Mouse (Mus musculus) intestine, embryonic 16.5 days (tissue): ENCODE results near the gene Tnfrsf13c. TPM values are rescaled to one million over a fixed set of nuclear protein-coding genes. Genes with fewer than 3 reads are reported as not detected.
A peak's percentile ranks its signal among the peaks of the same experiment; 100 is the strongest.

ENCODE experiments used
- ATAC-seq: fragments of 200-750 bp; cut with Nextera tagmentation; 2 replicates; pipeline ENCODE4 v1.8.0; 2017; ENCODE audit warnings: moderate TSS enrichment, moderate library complexity
- H3K27ac ChIP-seq: fragments of 300-500 bp; sonication (generic); 2 replicates; pipeline ENCODE4 v1.5.1; 2014; ENCODE audit warnings: mild to moderate bottlenecking, low read length
- H3K27me3 ChIP-seq: fragments of 300-500 bp; sonication (generic); replicated peaks from 2 replicates; pipeline ENCODE4 v1.6.1; 2014; ENCODE audit warnings: low read length, control low read depth, mixed read lengths; ENCODE audit not compliant: control insufficient read depth, insufficient read depth
- H3K36me3 ChIP-seq: fragments of 300-500 bp; sonication (generic); 2 replicates; pipeline ENCODE4 v1.6.1; 2014; ENCODE audit warnings: low read length, control low read depth; ENCODE audit not compliant: control insufficient read depth, insufficient read depth
- H3K4me1 ChIP-seq: fragments of 300-500 bp; sonication (generic); 2 replicates; pipeline ENCODE4 v1.6.1; 2014; ENCODE audit warnings: low read length, control low read depth, mixed read lengths; ENCODE audit not compliant: control insufficient read depth, insufficient read depth
- H3K4me2 ChIP-seq: fragments of 300-500 bp; sonication (generic); 2 replicates; pipeline ENCODE4 v1.6.1; 2014; ENCODE audit warnings: low read depth, low read length, control low read depth
- H3K4me3 ChIP-seq: fragments of 300-500 bp; sonication (generic); 2 replicates; pipeline ENCODE4 v1.5.1; 2014; ENCODE audit warnings: mild to moderate bottlenecking, low read length
- H3K9ac ChIP-seq: fragments of 300-500 bp; sonication (generic); 2 replicates; pipeline ENCODE4 v1.6.1; 2014; ENCODE audit warnings: low read depth, low read length
- H3K9me3 ChIP-seq: fragments of 300-500 bp; sonication (generic); 2 replicates; pipeline ENCODE4 v1.6.1; 2016; ENCODE audit warnings: low read length, control low read depth; ENCODE audit not compliant: control insufficient read depth
- WGBS: fragments of 180-500 bp; shearing (Covaris S2); extraction: QIAGEN DNeasy Blood & Tissue Kit; methylation state at CpG from one replicate; pipeline ENCODE4 v1.1.7; 2014; 5-methylcytosine and 5-hydroxymethylcytosine counted together
- polyA plus RNA-seq: library from polyadenylated mRNA; unstranded; fragments of >200 nt; fragmentation: Nextera tagmentation; extraction: Ambion mirVana; gene quantifications from 2 replicates; pipeline ENCODE4 v1.2.1, GENCODE M21; 2015

Tnfrsf13c gene
- polyA plus RNA-seq, 1 experiment from 2014 or later: 0.11 TPM

DNA sequence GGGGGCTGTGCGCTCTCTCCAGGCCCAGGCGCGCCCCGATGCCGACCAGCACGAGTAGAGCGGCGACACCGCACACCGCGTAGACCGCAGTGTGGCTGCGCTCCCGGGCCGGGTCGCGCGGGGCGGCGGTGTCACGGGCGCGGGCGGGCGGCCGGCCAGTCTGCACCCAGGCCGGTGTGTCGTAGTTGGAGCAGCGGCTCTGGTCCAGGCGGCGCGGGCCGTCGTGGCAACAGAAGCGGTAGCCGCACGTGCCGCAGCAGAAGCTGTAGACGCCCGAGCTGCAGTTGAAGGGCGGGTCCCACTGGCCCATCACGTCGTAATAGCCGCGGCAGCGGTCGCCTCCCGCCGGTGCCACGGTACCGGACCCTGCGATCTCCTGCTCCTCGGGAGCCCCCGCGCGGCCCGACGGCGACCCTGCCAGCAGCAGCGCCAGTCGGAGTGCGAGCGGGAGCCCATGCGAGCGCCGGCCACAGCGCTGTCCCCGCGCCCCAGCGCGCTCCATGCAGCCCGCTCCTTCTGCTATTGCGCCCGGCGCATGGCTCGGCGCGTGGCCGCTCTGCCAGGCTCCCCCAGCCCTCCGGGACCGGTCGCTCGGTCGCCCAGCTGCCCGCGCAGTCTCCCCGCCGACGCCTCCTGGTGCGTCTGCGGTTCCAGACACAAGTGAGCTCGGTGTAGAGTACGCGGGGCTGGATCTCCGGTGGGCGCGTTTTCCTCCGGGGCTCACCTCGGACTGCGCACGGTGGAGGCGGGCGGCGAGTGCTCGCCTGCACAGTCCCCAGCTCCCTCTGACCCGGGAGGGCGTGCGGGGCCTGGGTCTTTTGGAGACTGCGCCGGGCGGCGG, 12.0 kb downstream of the Tnfrsf13c start:
- peak; percentile 49 for ATAC-seq
- Histone ChIP-seq H3K9me3 (no peaks in the 10 kb centered on the region), H3K27me3 (peaks cover 85% of the 10 kb centered on the region), H3K9ac (peak overlapping the region; percentile 48), H3K4me1 (peaks cover 12% of the 10 kb centered on the region), H3K36me3 (no peaks in the 10 kb centered on the region), H3K4me3 (peak overlapping the region; percentile 49), H3K4me2 (peak overlapping the region; percentile 90), H3K27ac (no peak overlapping the region)
- under 1% methylated on average over 100 of the region's 112 CpGs for WGBS

DNA sequence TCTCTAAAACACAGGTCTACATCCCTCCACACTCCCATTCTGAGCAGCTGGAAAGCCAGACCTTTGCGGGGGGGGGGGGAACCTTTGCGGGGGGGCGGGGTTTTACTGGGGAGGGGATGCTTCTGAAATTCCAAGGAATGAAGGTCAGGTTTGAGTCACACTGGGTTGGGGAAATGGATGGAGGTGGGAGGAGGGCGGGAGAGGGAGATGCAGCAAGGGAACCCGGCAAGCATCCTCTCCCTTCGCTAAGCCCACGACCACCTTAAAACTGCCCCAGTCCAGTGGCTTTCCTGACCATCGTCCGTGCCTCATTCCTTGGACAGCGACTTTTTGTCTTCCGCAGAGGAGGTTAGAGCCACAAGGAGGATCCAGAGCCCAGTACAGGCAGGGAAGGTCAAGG, 12.9 kb downstream of the Tnfrsf13c start:
- peaks cover 86% of the 10 kb centered on the region for H3K27me3 ChIP-seq
- 2% methylated on average over 10 of the region's 11 CpGs for WGBS
- no peaks in the 10 kb centered on the region for H3K9me3 ChIP-seq
- H3K9ac ChIP-seq: no peak overlapping the region
- H3K4me1 ChIP-seq: peaks cover 16% of the 10 kb centered on the region
- no peak for ATAC-seq
- no peak overlapping the region for H3K27ac ChIP-seq
- H3K36me3 ChIP-seq: no peaks in the 10 kb centered on the region
- no peak overlapping the region for H3K4me2 ChIP-seq
- H3K4me3 ChIP-seq: no peak overlapping the region

DNA sequence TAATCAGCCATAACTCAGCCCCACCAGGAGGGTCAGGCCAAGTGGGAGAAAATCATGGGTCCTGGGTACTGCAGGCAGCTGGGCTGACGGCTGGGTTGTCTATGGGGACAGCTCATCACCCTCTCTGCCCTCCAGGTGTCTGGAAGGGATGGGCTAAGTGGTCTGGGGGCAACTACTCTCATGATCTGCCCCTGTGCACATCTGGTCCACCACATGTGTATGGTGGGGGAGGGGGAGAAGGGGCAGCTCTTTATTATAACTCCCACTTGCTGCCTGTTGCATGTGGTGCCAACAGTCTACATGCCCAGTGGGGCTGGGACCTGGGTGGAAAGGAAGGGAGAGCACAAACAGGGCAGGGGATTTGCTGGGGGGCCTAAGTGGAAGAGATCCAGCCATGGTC, 13.4 kb downstream of the Tnfrsf13c start:
- no peak overlapping the region for H3K9ac ChIP-seq
- H3K36me3 ChIP-seq: 0 out of 2 replicates have a peak, but pooled peaks cover 3% of the 10 kb centered on the region
- no peaks in the 10 kb centered on the region for H3K9me3 ChIP-seq
- no peak overlapping the region for H3K27ac ChIP-seq
- no peak for ATAC-seq
- H3K4me3 ChIP-seq: no peak overlapping the region
- WGBS: 44% methylated on average over 1 of the region's 1 CpGs
- no peak overlapping the region for H3K4me2 ChIP-seq
- peaks cover 21% of the 10 kb centered on the region for H3K4me1 ChIP-seq
- H3K27me3 ChIP-seq: peaks cover 84% of the 10 kb centered on the region

DNA sequence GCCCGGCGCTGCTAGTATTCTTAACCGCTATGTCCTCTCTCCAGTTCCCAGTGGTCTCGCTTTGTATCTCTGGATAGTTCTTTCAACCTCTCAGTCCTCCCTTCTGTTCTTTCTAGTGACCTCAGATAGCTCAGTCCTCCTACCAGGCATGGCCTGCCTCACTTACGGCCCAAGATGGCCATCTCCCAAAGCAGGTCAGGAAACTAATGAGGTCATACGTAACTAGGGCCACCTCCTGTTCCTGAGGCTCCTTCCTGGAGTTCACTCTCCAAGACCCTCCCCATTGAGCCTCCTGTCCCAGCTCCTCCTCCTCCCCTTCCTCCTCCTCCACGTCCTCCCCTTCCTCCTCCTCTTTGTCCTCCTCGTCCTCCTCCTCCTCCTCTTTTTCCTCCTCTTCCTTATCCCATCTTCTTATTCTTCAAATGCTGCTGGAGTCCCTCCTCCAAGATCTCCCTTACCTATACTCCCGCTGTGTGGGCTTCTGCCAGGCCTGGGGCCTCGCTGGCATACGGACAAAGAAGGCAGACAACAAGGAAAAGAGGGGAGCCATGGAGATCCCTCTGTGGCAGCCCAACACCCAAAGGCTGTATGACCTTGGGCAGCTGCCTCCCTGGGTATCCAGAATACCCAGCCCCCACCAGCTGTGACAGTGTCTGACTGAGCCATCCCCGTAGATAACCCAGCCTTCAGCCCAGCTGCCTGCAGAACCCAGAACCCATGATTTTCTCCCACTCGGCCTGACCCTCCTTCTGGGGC, 14.7 kb downstream of the Tnfrsf13c start:
- Histone ChIP-seq H3K9ac (no peak overlapping the region), H3K4me2 (no peak overlapping the region), H3K27ac (no peak overlapping the region), H3K36me3 (0 out of 2 replicates have a peak, but pooled peaks cover 3% of the 10 kb centered on the region), H3K27me3 (peaks cover 75% of the 10 kb centered on the region), H3K4me3 (no peak overlapping the region), H3K9me3 (no peaks in the 10 kb centered on the region), H3K4me1 (peaks cover 21% of the 10 kb centered on the region)
- WGBS: 81% methylated on average over 13 of the region's 13 CpGs
- ATAC-seq: no peak

DNA sequence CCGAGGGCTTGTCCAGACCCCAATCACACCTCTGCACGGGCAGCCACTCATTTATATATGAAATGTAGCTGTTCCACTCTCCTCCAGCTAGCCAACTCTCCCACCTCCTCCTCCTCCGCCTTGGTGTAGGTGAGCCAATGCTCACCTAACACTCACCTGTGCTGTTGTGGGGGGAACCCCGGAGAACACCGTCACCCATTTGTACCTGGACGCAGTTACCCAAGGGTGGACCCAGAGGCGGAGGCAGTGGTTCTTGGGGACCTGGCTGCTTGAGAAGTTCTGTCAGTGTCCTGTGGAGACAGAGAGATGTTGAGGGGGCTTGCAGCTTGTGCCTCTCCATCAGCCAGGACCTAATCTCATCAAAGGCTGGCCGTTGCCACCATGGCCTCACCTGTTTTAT, 15.9 kb downstream of the Tnfrsf13c start:
- Histone ChIP-seq H3K4me1 (peaks cover 21% of the 10 kb centered on the region), H3K4me3 (no peak overlapping the region), H3K27ac (no peak overlapping the region), H3K27me3 (peaks cover 68% of the 10 kb centered on the region), H3K4me2 (no peak overlapping the region), H3K36me3 (0 out of 2 replicates have a peak, but pooled peaks cover 7% of the 10 kb centered on the region), H3K9ac (no peak overlapping the region), H3K9me3 (no peaks in the 10 kb centered on the region)
- no peak for ATAC-seq
- 83% methylated on average over 8 of the region's 8 CpGs for WGBS

DNA sequence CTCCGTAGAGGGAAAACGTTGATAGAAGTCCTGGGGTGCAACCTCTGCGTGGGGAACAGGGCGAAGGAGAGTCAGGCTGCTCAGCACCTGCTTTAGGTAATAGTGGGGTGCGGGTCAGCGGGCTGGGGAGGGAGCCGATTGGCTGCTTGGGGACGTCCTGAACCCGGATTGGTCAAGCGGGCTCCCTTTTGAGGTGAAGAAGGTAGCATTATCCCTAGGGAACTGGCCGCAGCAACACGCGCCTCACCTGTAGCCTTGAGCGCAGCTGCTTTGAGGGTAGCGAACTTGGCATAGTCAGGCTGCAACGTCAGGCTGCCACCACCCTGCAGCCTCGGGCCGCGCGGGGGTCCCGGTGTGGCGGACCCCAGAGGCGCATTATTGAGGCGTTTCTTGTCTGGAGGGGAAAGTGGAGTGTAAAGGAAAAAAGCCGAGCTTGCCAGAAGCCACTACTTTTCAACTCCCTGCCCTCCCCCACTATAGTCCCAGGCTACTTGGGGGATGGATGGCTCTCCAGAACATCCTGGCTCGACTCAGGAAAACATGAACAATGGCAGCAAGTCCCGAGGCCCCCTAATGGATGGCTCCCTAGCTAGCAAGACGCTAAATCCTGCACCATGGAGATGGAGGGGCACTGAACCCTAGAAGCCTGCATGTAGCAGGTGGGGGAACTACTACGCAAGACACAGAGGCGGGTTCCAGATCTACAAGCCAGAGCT, 16.5 kb downstream of the Tnfrsf13c start:
- Histone ChIP-seq H3K4me2 (no peak overlapping the region), H3K27ac (no peak overlapping the region), H3K4me1 (peaks cover 20% of the 10 kb centered on the region), H3K27me3 (peaks cover 61% of the 10 kb centered on the region), H3K9me3 (no peaks in the 10 kb centered on the region), H3K4me3 (no peak overlapping the region), H3K36me3 (0 out of 2 replicates have a peak, but pooled peaks cover 13% of the 10 kb centered on the region), H3K9ac (no peak overlapping the region)
- WGBS: 31% methylated on average over 30 of the region's 30 CpGs
- ATAC-seq: no peak

DNA sequence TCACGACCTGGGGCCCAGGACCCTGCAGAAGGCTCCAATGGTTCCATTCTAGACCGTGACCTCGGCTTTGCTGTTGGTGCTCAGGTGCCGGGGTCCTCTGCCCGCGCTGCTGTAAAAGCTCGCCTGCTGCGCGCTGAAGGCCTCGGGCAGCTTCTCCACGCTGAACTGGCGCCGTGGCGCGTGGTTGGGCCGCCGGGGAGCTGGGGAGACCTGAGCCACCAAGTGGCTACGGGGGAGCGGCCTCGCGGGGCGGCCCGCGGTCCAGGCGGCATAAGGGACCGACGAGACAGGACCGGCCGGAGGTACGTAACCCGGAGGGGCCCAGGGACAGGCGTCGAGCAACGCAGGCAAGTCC, 17.1 kb downstream of the Tnfrsf13c start:
- H3K4me3 ChIP-seq: no peak overlapping the region
- 26% methylated on average over 34 of the region's 34 CpGs for WGBS

DNA sequence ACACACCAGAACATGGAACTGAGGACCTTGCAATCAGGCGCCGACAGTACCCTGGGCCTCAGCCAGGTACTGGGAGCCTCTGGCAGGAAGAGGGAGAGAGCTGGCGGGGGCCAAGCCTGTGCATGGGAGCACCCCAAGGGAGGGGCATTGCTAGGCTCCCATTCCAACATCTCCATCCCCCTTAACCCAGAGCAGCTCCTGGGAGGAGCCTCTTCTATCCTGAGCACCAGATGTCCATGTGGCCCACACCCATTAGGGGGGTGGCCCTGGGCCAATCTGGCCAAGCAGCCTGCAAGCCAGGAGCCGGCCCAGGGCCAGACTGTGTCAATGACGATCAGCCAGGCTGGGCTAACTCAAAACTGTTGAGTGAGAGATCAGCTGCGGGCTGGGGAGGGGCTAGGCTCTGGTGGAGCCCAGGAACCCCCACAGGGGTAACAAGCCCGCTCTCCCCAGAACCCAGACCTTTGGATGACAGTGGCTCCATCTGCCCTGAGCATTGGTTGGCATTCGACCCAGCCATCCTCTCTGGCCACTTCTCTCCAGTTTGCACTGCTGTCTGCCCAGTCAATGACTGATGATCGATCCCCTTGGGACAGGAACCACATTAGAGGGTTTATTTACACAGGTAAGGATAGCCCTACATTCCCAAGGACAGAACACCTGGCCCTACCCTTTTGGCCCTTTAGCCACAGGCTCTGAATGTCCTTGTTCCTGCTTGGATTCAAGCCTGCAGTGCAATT, 17.6 kb downstream of the Tnfrsf13c start:
- H3K9me3 ChIP-seq: no peaks in the 10 kb centered on the region
- H3K4me3 ChIP-seq: no peak overlapping the region
- ATAC-seq: peak; percentile 55
- H3K27ac ChIP-seq: no peak overlapping the region
- H3K4me2 ChIP-seq: no peak overlapping the region
- 61% methylated on average over 9 of the region's 9 CpGs for WGBS
- peaks cover 50% of the 10 kb centered on the region for H3K27me3 ChIP-seq
- H3K4me1 ChIP-seq: peaks cover 9% of the 10 kb centered on the region
- H3K9ac ChIP-seq: no peak overlapping the region
- H3K36me3 ChIP-seq: peaks cover 16% of the 10 kb centered on the region; the same call in 1 of the 2 replicates

More for the DNA sequence above, 17.1 kb downstream of the Tnfrsf13c start:
- Histone ChIP-seq H3K9me3 (no peaks in the 10 kb centered on the region), H3K4me1 (peaks cover 14% of the 10 kb centered on the region), H3K9ac (no peak overlapping the region), H3K4me2 (no peak overlapping the region), H3K27me3 (peaks cover 55% of the 10 kb centered on the region), H3K27ac (no peak overlapping the region), H3K36me3 (peaks cover 16% of the 10 kb centered on the region; the same call in 1 of the 2 replicates)
- ATAC-seq: no peak
